Mouse (Mus musculus): ENCODE data around the gene Sppl2a.
"Not testable (repeated sequence)": the region's sequence is repeated elsewhere in the genome, so short reads cannot be mapped to it uniquely, and the experiment has no call there.

Sppl2a gene

GRCm38 (mm10) chr2:126932897-126933641 lies at the start of gene Sppl2a:
Sppl2a (minus strand) TSS chr2:126933235.
- DNase-seq (ENCODE audit: low spot score) = peak; percentile 54

- no peak for DNase-seq (ENCODE audit: low spot score)
Observed at GRCm38 (mm10) chr2:126977428-126977827, 44.4 kb upstream of the Sppl2a start.

- DNase-seq (ENCODE audit: low spot score) = no peak
Observed at GRCm38 (mm10) chr2:126961696-126962095, 28.7 kb upstream of the Sppl2a start.

- DNase-seq (ENCODE audit: low spot score) = no peak
Observed at GRCm38 (mm10) chr2:126955671-126956070, 22.6 kb upstream of the Sppl2a start.

- DNase-seq (ENCODE audit: low spot score) = no peak
Observed at GRCm38 (mm10) chr2:126951085-126951484, 18.1 kb upstream of the Sppl2a start.

GRCm38 (mm10) chr2:126950453-126950852 lies 17.4 kb upstream of the Sppl2a start:
- no peak for DNase-seq (ENCODE audit: low spot score)

GRCm38 (mm10) chr2:126949856-126950255 lies 16.8 kb upstream of the Sppl2a start:
- DNase-seq (ENCODE audit: low spot score) = no peak

- DNase-seq (ENCODE audit: low spot score) = not testable (repeated sequence)
Observed at GRCm38 (mm10) chr2:126949297-126949696, 16.3 kb upstream of the Sppl2a start.

GRCm38 (mm10) chr2:126948231-126948630 lies 15.2 kb upstream of the Sppl2a start:
- DNase-seq (ENCODE audit: low spot score) = no peak

- DNase-seq (ENCODE audit: low spot score) = no peak
Observed at GRCm38 (mm10) chr2:126947646-126948045, 14.6 kb upstream of the Sppl2a start.

- DNase-seq (ENCODE audit: low spot score) = no peak
Observed at GRCm38 (mm10) chr2:126943211-126943610, 10.2 kb upstream of the Sppl2a start.

- DNase-seq (ENCODE audit: low spot score) = no peak
Observed at GRCm38 (mm10) chr2:126940314-126940866, 7.4 kb upstream of the Sppl2a start.

GRCm38 (mm10) chr2:126938069-126938468 lies 5.0 kb upstream of the Sppl2a start:
- DNase-seq (ENCODE audit: low spot score) = no peak

- no peak for DNase-seq (ENCODE audit: low spot score)
Observed at GRCm38 (mm10) chr2:126933921-126934320, 886 bp upstream of the Sppl2a start.

GRCm38 (mm10) chr2:126932261-126932896 lies 656 bp downstream of the Sppl2a start:
- DNase-seq (ENCODE audit: low spot score) = no peak

- no peak for DNase-seq (ENCODE audit: low spot score)
Observed at GRCm38 (mm10) chr2:126931784-126932183, 1.3 kb downstream of the Sppl2a start.

GRCm38 (mm10) chr2:126928681-126929080 lies 4.4 kb downstream of the Sppl2a start:
- DNase-seq (ENCODE audit: low spot score) = no peak

GRCm38 (mm10) chr2:126920358-126921060 lies 12.5 kb downstream of the Sppl2a start:
- no peak for DNase-seq (ENCODE audit: low spot score)

- DNase-seq (ENCODE audit: low spot score) = no peak
Observed at GRCm38 (mm10) chr2:126916236-126916635, 16.8 kb downstream of the Sppl2a start.

- no peak for DNase-seq (ENCODE audit: low spot score)
Observed at GRCm38 (mm10) chr2:126914096-126914495, 18.9 kb downstream of the Sppl2a start.

GRCm38 (mm10) chr2:126904162-126904561 lies 28.9 kb downstream of the Sppl2a start:
- no peak for DNase-seq (ENCODE audit: low spot score)

GRCm38 (mm10) chr2:126897511-126897910 lies 35.5 kb downstream of the Sppl2a start:
- DNase-seq (ENCODE audit: low spot score) = no peak

- DNase-seq (ENCODE audit: low spot score) = no peak
Observed at GRCm38 (mm10) chr2:126896941-126897340, 36.1 kb downstream of the Sppl2a start.

Data from urinary bladder, postnatal 10 days (tissue).